Comparison of ENCODE assay signal across 22 mouse cellular contexts in genomic region chr6:122469030-122469640, GRCm38 (mm10). TPM values are rescaled to one million over a fixed set of nuclear protein-coding genes. Genes with fewer than 3 reads are reported as not detected.
A peak's percentile ranks its signal among the peaks of the same experiment; 100 is the strongest.
DNase-seq lines count a peak whose midpoint lies in the region; ATAC-seq lines count a peak whose summit lies in the region.
"Had no signal": no experiment of that assay in that cellular context is flagged by ENCODE, and none has a peak within 500 bp of the region (broad histone marks: within the 10 kb centered on the region; RNA-seq: fewer than 3 reads in every experiment).

No protein-coding gene starts in this region.

- H3K4me3 ChIP-seq in liver, embryonic 11.5 days (ENCODE audit: low read depth, low read length), result no peak overlapping the region
- H3K4me3 ChIP-seq: forebrain, embryonic 10.5 days; hindbrain, embryonic 15.5 days; lung, embryonic 15.5 days; midbrain, embryonic 13.5 days; neural tube, embryonic 13.5 days had no signal

- H3K36me3 ChIP-seq in liver, embryonic 11.5 days (ENCODE audit: control insufficient read depth, insufficient read depth, low read length), result no peaks in the 10 kb centered on the region
- H3K36me3 ChIP-seq: lung, embryonic 15.5 days had no signal

- DNase-seq in liver, embryonic 11.5 days (ENCODE audit: low spot score), result no peak
- DNase-seq in liver (no peak), NIH3T3 (ENCODE audit: low read depth) (peak; percentile 25)
- DNase-seq in large intestine, adult 2 months (ENCODE audit: low read depth, low spot score), result peak; percentile 1
- DNase-seq in thymus, postnatal 10 days (ENCODE audit: low spot score in 2 of 2), result no peak
- DNase-seq in kidney, postnatal 25 days, result no peak
- DNase-seq: adrenal gland, adult 8-10 months; B cell, adult 2 months; cerebellum, adult 9-11 months; embryo, embryonic 11 days; gastrocnemius, postnatal 10 days; heart, postnatal 36 days; kidney, adult 18-20 months; kidney, postnatal 10 days; thymus, postnatal 4 days had no signal

- H3K9me3 ChIP-seq in liver, embryonic 11.5 days (ENCODE audit: control insufficient read depth, low read length), result no peaks in the 10 kb centered on the region
- H3K9me3 ChIP-seq: forebrain, embryonic 10.5 days; hindbrain, embryonic 15.5 days; lung, embryonic 15.5 days; midbrain, embryonic 13.5 days; neural tube, embryonic 13.5 days had no signal

- H3K4me1 ChIP-seq in liver, embryonic 11.5 days (replicated peaks; ENCODE audit: control insufficient read depth, insufficient read depth, low read length), result peaks cover 7% of the 10 kb centered on the region; the same call in 1 of the 2 replicates
- H3K4me1 ChIP-seq: forebrain, embryonic 10.5 days; lung, embryonic 15.5 days had no signal

- 86% methylated on average over 15 of the region's 15 CpGs for WGBS in liver, embryonic 11.5 days
- 53% methylated on average over 15 of the region's 15 CpGs for WGBS in large intestine, adult 2 months

- peak; percentile 74 for ATAC-seq in liver, embryonic 11.5 days (replicated peaks; ENCODE audit: low FRiP score)
- ATAC-seq in activated CD4-positive, CD25-positive, alpha-beta regulatory T cell, adult 4 months, result no peak
- ATAC-seq: midbrain, embryonic 13.5 days had no signal

- no peak overlapping the region for H3K4me2 ChIP-seq in liver, embryonic 11.5 days
- H3K4me2 ChIP-seq: hindbrain, embryonic 15.5 days; lung, embryonic 15.5 days; midbrain, embryonic 13.5 days; neural tube, embryonic 13.5 days had no signal

- no peaks in the 10 kb centered on the region for H3K27me3 ChIP-seq in liver, embryonic 11.5 days (replicated peaks; ENCODE audit: control insufficient read depth, insufficient read depth, low read length)
- H3K27me3 ChIP-seq: hindbrain, embryonic 15.5 days; lung, embryonic 15.5 days; midbrain, embryonic 13.5 days; neural tube, embryonic 13.5 days had no signal

- H3K9ac ChIP-seq in liver, embryonic 11.5 days (ENCODE audit: low read depth, low read length), result no peak overlapping the region
- H3K9ac ChIP-seq: hindbrain, embryonic 15.5 days; lung, embryonic 15.5 days; midbrain, embryonic 13.5 days; neural tube, embryonic 13.5 days had no signal

- H3K27ac ChIP-seq in liver, embryonic 11.5 days (ENCODE audit: low read depth, low read length), result no peak overlapping the region
- H3K27ac ChIP-seq: forebrain, embryonic 10.5 days; hindbrain, embryonic 15.5 days; lung, embryonic 15.5 days; macrophage; midbrain, embryonic 13.5 days; neural tube, embryonic 13.5 days had no signal

RNA-seq across cellular contexts. Expression of gene Rimklb, which starts 29.4 kb away (rescaled TPM):
- polyA plus RNA-seq in liver, embryonic 11.5 days (2014; fragmentation: Nextera tagmentation; extraction: Ambion mirVana), result 7.7 and 8.1 TPM in 2 replicates
- polyA plus RNA-seq in large intestine, adult 2 months (2012; rRNA removed), result 0.02 TPM in 1 of 2 replicates, not detected in the other
- under 1 TPM; 0.32 to 0.42 TPM for polyA plus RNA-seq in activated CD4-positive, CD25-positive, alpha-beta regulatory T cell, adult 4 months (2017; shearing (Covaris generic))
- polyA plus RNA-seq: macrophage had no signal

RNA-seq across cellular contexts. Expression of gene Mfap5, which starts 36.5 kb away (rescaled TPM):
- polyA plus RNA-seq in liver, embryonic 11.5 days (2014; fragmentation: Nextera tagmentation; extraction: Ambion mirVana), result 0.67 and 0.96 TPM in 2 replicates
- polyA plus RNA-seq in large intestine, adult 2 months (2012; rRNA removed), result 12.8 and 15.4 TPM in 2 replicates
- not detected for polyA plus RNA-seq in activated CD4-positive, CD25-positive, alpha-beta regulatory T cell, adult 4 months (2017; shearing (Covaris generic))
- polyA plus RNA-seq: macrophage had no signal

Comparison
In these comparisons a context has a peak if more than half of its experiments do, and no peak if none do; other contexts are left out.
1. DNase-seq: peak in NIH3T3 (single experiment) and large intestine, adult 2 months (single experiment); none in liver, embryonic 11.5 days (single experiment), liver (single experiment), thymus, postnatal 10 days (0 of 2) and kidney, postnatal 25 days (0 of 2).